Mouse (Mus musculus) liver, adult (tissue): Measurements from ENCODE around the gene Rps2.
A peak's percentile ranks its signal among the peaks of the same experiment; 100 is the strongest.

Experiments used
- GATA4 ChIP-seq: IDR thresholded peaks from 2 replicates; pipeline ENCODE4 v1.6.1; 2014; ENCODE audit warnings: mild to moderate bottlenecking, low read length; ENCODE audit not compliant: insufficient replicate concordance

Rps2 gene

GRCm38 (mm10) chr17:24696011-24696697, 21.8 kb upstream of the Rps2 start, which contains the start of the genes Gfer and Noxo1:
Gfer (minus strand) TSS chr17:24696156.
Noxo1 (plus strand) TSS chr17:24696234.
- no peak for TF ChIP-seq GATA4

GRCm38 (mm10) chr17:24697985-24698384, 19.9 kb upstream of the Rps2 start:
- TF ChIP-seq GATA4 = no peak

- TF ChIP-seq GATA4 = no peak
Observed at GRCm38 (mm10) chr17:24698715-24699114, 19.2 kb upstream of the Rps2 start.

GRCm38 (mm10) chr17:24699473-24699872, 18.4 kb upstream of the Rps2 start:
- TF ChIP-seq GATA4 = no peak

GRCm38 (mm10) chr17:24701251-24701650, 16.7 kb upstream of the Rps2 start:
- no peak for TF ChIP-seq GATA4

GRCm38 (mm10) chr17:24705821-24706220, 12.1 kb upstream of the Rps2 start:
- no peak for TF ChIP-seq GATA4

GRCm38 (mm10) chr17:24706982-24707800, 10.7 kb upstream of the Rps2 start, which contains the start of gene Tbl3:
Tbl3 (minus strand) TSS chr17:24707660.
- peak; percentile 11; the same call in 1 of the 2 replicates for TF ChIP-seq GATA4

- no peak for TF ChIP-seq GATA4
Observed at GRCm38 (mm10) chr17:24707801-24708425, 10.0 kb upstream of the Rps2 start.

- TF ChIP-seq GATA4 = no peak
Observed at GRCm38 (mm10) chr17:24708646-24709045, 9.3 kb upstream of the Rps2 start.

GRCm38 (mm10) chr17:24715556-24715955, 2.4 kb upstream of the Rps2 start:
- no peak for TF ChIP-seq GATA4

- no peak for TF ChIP-seq GATA4
Observed at GRCm38 (mm10) chr17:24716166-24716682, 1.7 kb upstream of the Rps2 start.

- TF ChIP-seq GATA4 = no peak
Observed at GRCm38 (mm10) chr17:24719494-24720222, 1.7 kb downstream of the Rps2 start.

- no peak for TF ChIP-seq GATA4
Observed at GRCm38 (mm10) chr17:24722220-24722924, 4.5 kb downstream of the Rps2 start.

GRCm38 (mm10) chr17:24723122-24723880, 5.4 kb downstream of the Rps2 start:
- TF ChIP-seq GATA4 = no peak

- no peak for TF ChIP-seq GATA4
Observed at GRCm38 (mm10) chr17:24723881-24724180, 5.9 kb downstream of the Rps2 start.
